Mouse (Mus musculus): Measurements from ENCODE around the gene Gm3055.
"Not testable (repeated sequence)": the region's sequence is repeated elsewhere in the genome, so short reads cannot be mapped to it uniquely, and the experiment has no call there.

The Gm3055 gene

DNA sequence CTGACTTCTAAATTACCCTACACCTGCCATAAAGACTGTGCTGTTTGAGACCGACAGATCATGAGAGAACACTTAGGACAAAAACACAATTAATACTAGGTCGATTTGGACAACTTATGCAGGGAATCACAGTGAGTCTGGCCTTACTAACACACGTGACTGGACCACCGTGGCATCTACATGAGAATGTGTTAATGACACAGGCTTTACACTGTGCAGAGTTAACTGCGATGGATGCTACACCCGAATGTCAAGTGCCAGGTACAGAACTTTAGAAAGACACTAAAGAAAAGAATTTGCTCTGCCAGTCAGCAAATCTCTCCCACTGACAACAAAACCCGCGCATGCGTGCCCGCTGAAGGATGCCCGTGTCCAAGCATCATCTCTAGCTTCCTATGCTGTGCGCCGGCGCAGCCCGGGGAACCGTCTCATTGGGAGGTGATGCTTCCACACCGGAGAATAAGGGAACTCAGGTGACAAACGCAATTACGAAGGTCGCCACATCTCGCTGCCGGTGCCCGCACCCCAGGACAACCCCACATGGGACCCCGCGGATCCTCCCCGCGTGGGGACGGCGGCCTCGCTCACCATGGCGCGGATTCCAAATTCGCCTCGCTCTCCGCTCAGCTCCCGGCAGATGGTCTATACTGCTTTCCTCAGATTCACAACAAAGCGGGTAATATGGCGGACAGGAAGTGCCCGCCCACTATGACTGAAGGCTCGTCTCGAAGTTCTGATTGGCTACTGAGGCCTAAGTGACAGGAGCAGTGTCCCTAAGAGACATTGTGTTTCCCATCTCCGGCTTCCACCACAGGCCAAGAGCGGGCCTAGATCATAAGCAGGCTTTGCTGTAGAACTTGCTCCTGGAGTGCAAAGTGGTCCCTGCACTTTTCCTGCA lies at the start of gene Gm3055:
Gene Gm3055 (minus strand): TSS at position 656 of the 898 bp plus-strand sequence.
- DNase-seq (ENCODE audit: low spot score) = not testable (repeated sequence)

DNA sequence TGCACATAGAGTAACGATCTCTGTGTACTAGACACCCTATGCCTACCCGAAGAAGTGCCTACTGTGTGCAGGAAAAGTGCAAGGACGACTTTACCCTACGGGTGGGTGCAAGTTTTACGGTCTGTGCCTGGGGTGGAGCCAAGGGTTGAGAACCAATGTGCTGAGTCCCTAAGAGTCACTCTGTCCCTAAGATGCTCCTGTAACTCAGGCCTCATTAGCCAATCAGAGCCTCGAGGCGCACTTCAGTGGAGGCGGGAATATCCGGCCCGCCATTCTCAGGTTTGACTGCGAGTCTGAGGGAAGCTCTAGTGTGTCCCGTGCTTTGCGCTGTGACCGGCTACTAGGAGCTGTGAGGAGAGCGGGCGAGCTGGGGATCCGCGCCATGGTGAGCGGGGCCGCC lies 40.9 kb upstream of the Gm3055 start, which contains the start of gene Gm4767:
Gene Gm4767 (plus strand): TSS at position 288 of the 400 bp plus-strand sequence.
- peak; percentile 0 for DNase-seq (ENCODE audit: low spot score)

DNA sequence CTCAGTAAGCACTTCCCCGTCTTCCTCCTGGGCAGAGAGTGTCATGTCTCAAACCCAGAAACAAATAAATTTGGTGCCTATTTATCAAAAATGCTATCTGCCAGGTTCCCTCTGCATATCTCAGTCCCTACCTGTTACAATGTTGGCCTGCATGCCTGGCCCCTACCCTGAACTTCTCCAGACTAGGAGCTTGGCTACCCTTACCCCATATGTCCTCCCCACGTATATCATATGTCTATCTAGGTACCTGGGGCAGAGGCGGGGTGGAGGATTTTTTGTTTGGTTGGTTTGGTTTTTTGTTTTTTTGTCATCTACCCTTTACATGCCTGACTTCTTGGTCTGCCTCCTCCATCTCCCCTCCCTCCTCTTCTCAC lies 430 bp upstream of the Gm3055 start:
- not testable (repeated sequence) for DNase-seq (ENCODE audit: low spot score)

DNA sequence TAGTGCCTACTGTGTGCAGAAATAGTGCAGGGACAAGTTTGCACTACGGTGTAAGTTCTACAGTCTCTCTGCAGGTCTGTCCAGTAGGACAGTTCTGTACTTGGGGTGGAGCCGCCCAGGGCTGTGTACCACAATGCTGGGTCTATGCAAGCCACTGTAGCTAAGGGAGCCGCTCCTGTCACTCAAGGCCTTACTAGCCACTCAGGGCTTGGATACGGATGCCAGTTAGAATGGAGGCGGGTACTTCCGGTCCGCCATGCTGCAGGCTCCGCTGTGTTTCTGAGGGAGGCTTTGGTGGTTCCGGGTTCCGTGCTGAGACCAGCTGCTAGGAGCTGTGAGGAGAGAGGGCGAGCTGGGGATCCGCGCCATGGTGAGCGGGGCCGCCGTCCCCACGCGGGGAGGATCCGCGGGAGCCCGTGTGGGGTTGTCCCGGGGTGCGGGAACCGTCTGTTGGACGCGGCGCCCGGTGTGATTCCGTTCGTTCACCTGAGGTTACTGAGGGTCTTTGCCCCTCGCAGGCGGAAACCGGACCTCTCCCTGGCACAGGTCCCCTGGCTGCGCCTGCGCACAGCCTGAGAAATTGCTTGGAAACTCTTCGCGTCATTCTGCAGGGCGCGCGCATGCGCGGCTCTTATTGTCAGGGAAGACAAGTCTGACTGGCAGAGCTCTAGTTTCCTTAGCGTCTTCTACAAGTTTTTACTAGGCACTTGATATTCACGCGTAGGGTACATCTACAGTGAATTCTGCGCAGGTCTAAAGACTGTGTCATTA lies 66.2 kb downstream of the Gm3055 start, which contains the start of gene Zfp433:
Gene Zfp433 (plus strand): TSS at position 295 of the 771 bp plus-strand sequence.
- not testable (repeated sequence) for DNase-seq (ENCODE audit: low spot score)
